In genomic region chr6:24600726-24601125, GRCm38 (mm10) we compare ENCODE assay signal across 24 mouse cellular contexts. TPM values are rescaled to one million over a fixed set of nuclear protein-coding genes. Genes with fewer than 3 reads are reported as not detected.
DNase-seq lines count a peak whose midpoint lies in the region; ATAC-seq and TF ChIP-seq lines count a peak whose summit lies in the region.
"Had no signal": no experiment of that assay in that cellular context is flagged by ENCODE, and none has a peak within 500 bp of the region (broad histone marks: within the 10 kb centered on the region; RNA-seq: fewer than 3 reads in every experiment).

No protein-coding gene starts in this region.

- no peak for ATAC-seq in heart, embryonic 11.5 days (replicated peaks; ENCODE audit: insufficient number of reproducible peaks, low FRiP score, low TSS enrichment)
- ATAC-seq in heart, embryonic 15.5 days (replicated peaks; ENCODE audit: insufficient number of reproducible peaks, insufficient read depth, low FRiP score, low read depth) = no peak
- ATAC-seq: forebrain, embryonic 15.5 days; hindbrain, postnatal 0 days had no signal

- H3K4me3 ChIP-seq in gastrocnemius, adult 2 months = peak overlapping the region; percentile 69
- H3K4me3 ChIP-seq in heart, embryonic 11.5 days (ENCODE audit: low read depth, low read length) = peak overlapping the region; percentile 48
- H3K4me3 ChIP-seq in heart, embryonic 15.5 days = peak overlapping the region; percentile 50
- H3K4me3 ChIP-seq in myocyte = peak overlapping the region; percentile 37
- H3K4me3 ChIP-seq: embryonic facial prominence, embryonic 12.5 days; forebrain, embryonic 15.5 days; hindbrain, embryonic 13.5 days had no signal

- peaks cover 5% of the 10 kb centered on the region; the same call in 1 of the 2 replicates for H3K36me3 ChIP-seq in heart, embryonic 11.5 days (ENCODE audit: control insufficient read depth, insufficient read depth, low read length)
- H3K36me3 ChIP-seq in heart, embryonic 15.5 days = peaks cover 18% of the 10 kb centered on the region
- peaks cover under 1% of the 10 kb centered on the region for H3K36me3 ChIP-seq in myocyte (ENCODE audit: control insufficient read depth, insufficient read depth)
- H3K36me3 ChIP-seq: embryonic facial prominence, embryonic 12.5 days; forebrain, embryonic 15.5 days; hindbrain, embryonic 13.5 days had no signal

- intact Hi-C loops in gastrocnemius, adult 2 months (cut with DNase I) = no loop called here
- intact Hi-C loops in heart, postnatal 36 days (cut with DNase I) = no loop called here

- peak overlapping the region; percentile 81 for H3K27ac ChIP-seq in gastrocnemius, adult 2 months
- peak overlapping the region; percentile 96; the same call in 1 of the 2 replicates for H3K27ac ChIP-seq in heart, embryonic 11.5 days (ENCODE audit: low read depth, low read length)
- peak overlapping the region; percentile 90 for H3K27ac ChIP-seq in heart, embryonic 15.5 days
- H3K27ac ChIP-seq: embryonic facial prominence, embryonic 12.5 days; forebrain, embryonic 15.5 days; hindbrain, embryonic 13.5 days; hindbrain, postnatal 0 days had no signal

- H3K9ac ChIP-seq in heart, embryonic 11.5 days (ENCODE audit: low read depth, low read length) = peak overlapping the region; percentile 73
- H3K9ac ChIP-seq in heart, embryonic 15.5 days = peak overlapping the region; percentile 64
- H3K9ac ChIP-seq: embryonic facial prominence, embryonic 12.5 days; forebrain, embryonic 15.5 days; hindbrain, embryonic 13.5 days had no signal

- peak overlapping the region; percentile 65 for H3K4me2 ChIP-seq in heart, embryonic 11.5 days
- peak overlapping the region; percentile 66 for H3K4me2 ChIP-seq in heart, embryonic 15.5 days
- peak overlapping the region; percentile 63 for H3K4me2 ChIP-seq in myocyte (ENCODE audit: low read depth)
- H3K4me2 ChIP-seq: embryonic facial prominence, embryonic 12.5 days; forebrain, embryonic 15.5 days; hindbrain, embryonic 13.5 days had no signal

- no peaks in the 10 kb centered on the region for H3K9me3 ChIP-seq in heart, embryonic 11.5 days (replicated peaks; ENCODE audit: control insufficient read depth, low read length)
- no peaks in the 10 kb centered on the region for H3K9me3 ChIP-seq in heart, embryonic 15.5 days (replicated peaks)
- H3K9me3 ChIP-seq: embryonic facial prominence, embryonic 12.5 days; forebrain, embryonic 15.5 days; hindbrain, embryonic 13.5 days had no signal

- 68% methylated on average over 4 of the region's 4 CpGs for WGBS in heart, embryonic 11.5 days (ENCODE audit: insufficient replicate concordance)
- 58% methylated on average over 4 of the region's 4 CpGs for WGBS in heart, embryonic 15.5 days

- TF ChIP-seq POLR2A in myocyte (IDR thresholded peaks at IDR 0.05; ENCODE audit: insufficient read length, low read depth) = no peak

- no peaks in the 10 kb centered on the region for H3K27me3 ChIP-seq in heart, embryonic 11.5 days (ENCODE audit: control insufficient read depth, insufficient read depth, low read length)
- no peaks in the 10 kb centered on the region for H3K27me3 ChIP-seq in heart, embryonic 15.5 days
- H3K27me3 ChIP-seq in myocyte (ENCODE audit: control insufficient read depth, insufficient read depth, insufficient read length) = no peaks in the 10 kb centered on the region
- H3K27me3 ChIP-seq: embryonic facial prominence, embryonic 12.5 days; forebrain, embryonic 15.5 days; hindbrain, embryonic 13.5 days had no signal

- H3K79me2 ChIP-seq in myocyte (ENCODE audit: control insufficient read depth, insufficient read depth) = peaks cover 4% of the 10 kb centered on the region

- peaks cover 20% of the 10 kb centered on the region for H3K4me1 ChIP-seq in heart, embryonic 11.5 days (ENCODE audit: control insufficient read depth, insufficient read depth, low read length)
- H3K4me1 ChIP-seq in heart, embryonic 15.5 days (replicated peaks) = peaks cover 29% of the 10 kb centered on the region
- H3K4me1 ChIP-seq: embryonic facial prominence, embryonic 12.5 days; forebrain, embryonic 15.5 days; hindbrain, embryonic 13.5 days had no signal

- no peak for TF ChIP-seq CTCF in gastrocnemius, adult 2 months (IDR thresholded peaks at IDR 0.05)

- no peak for DNase-seq in gastrocnemius, adult 2 months
- no peak for DNase-seq in gastrocnemius, adult 8-10 months (ENCODE audit: low spot score in 2 of 2)
- DNase-seq in heart, postnatal 4 days = no peak
- no peak for DNase-seq in heart, postnatal 36 days
- DNase-seq in thymus, postnatal 25 days = no peak
- DNase-seq: adrenal gland, postnatal 10 days; cerebellum, adult 11-12 months; cerebellum, adult 9-10 months; cerebellum, postnatal 25 days; gastrocnemius, postnatal 36 days; kidney, adult 11 months; kidney, adult 9 months had no signal

- H3ac ChIP-seq in myocyte (ENCODE audit: control insufficient read depth, insufficient read length) = no peak overlapping the region

TF ChIP-seq in myocyte, 11 proteins besides CTCF, POLR2A, EP300 and RAD21:
- TF ChIP-seq CEBPB (IDR thresholded peaks at IDR 0.05; ENCODE audit: insufficient read depth, poor library complexity, severe bottlenecking) = no peak
- no peak for TF ChIP-seq SRF (IDR thresholded peaks at IDR 0.05; ENCODE audit: control insufficient read depth, insufficient read length, low read depth)
- TF ChIP-seq REST (IDR thresholded peaks at IDR 0.05; ENCODE audit: insufficient read depth, insufficient read length) = no peak
- no peak for TF ChIP-seq MYOD1 (IDR thresholded peaks at IDR 0.05; ENCODE audit: control insufficient read depth in 1 of 3, insufficient read length in 2 of 3, low read depth in 2 of 3)

RNA-seq across cellular contexts. Expression of gene Lmod2, which starts 3.2 kb away (rescaled TPM):
- 100 to 1,000 TPM; 105 to 286 TPM for total RNA-seq in gastrocnemius, adult 2 months (2021)
- total RNA-seq in gastrocnemius, adult 8-10 months (2022) = 100 to 1,000 TPM; 142 to 191 (median 167) TPM
- polyA plus RNA-seq in heart, embryonic 11.5 days (2014; fragmentation: Nextera tagmentation; extraction: Ambion mirVana) = 43.7 and 53.6 TPM in 2 replicates
- total RNA-seq in heart, postnatal 4 days (2021) = 100 to 1,000 TPM; 183 to 207 TPM
- polyA plus RNA-seq in heart, embryonic 15.5 days (2015; fragmentation: Nextera tagmentation; extraction: Ambion mirVana) = 38.2 and 51.2 TPM in 2 replicates
- total RNA-seq in heart, postnatal 36 days (2021) = 1,000 to 10,000 TPM in 1 of 2 experiments, 100 to 1,000 TPM in 1; 760 to 1,125 TPM
- polyA plus RNA-seq in myocyte (2012; fragmentation: generic; extraction: Trizol) = 33.6 TPM
- total RNA-seq: hematopoietic stem cell, adult 5-6 weeks; hindbrain, postnatal 0 days; MEL had no signal
- polyA plus RNA-seq: cortical plate, adult 2 months; forebrain, embryonic 11.5 days; forebrain, embryonic 15.5 days; hindbrain, embryonic 13.5 days; hindbrain, postnatal 0 days; intestine, embryonic 14.5 days had no signal
